Mouse (Mus musculus): ENCODE measurements around the gene Ano1.

Gene Ano1

DNA sequence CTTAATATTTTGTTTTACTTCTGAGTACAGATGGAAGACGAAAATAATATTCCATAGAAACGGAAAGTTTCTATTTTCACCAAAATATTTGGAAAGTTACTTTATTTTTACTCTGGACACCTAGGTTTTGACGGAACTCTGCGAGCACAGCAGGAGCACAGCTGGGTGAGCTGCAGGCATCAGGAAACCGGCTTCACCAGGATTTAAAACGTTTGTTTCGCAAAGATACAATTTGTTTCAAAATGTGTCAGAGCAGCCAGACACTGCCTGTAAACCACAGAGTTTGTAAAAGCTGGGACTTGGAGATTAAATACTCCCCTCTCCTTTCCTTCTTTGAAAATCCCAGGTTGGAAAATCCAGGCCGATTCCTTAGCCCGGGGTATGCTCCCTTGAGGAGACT lies 53.9 kb downstream of the Ano1 start:
- DNase-seq (ENCODE audit: low read depth, low spot score): no peak

DNA sequence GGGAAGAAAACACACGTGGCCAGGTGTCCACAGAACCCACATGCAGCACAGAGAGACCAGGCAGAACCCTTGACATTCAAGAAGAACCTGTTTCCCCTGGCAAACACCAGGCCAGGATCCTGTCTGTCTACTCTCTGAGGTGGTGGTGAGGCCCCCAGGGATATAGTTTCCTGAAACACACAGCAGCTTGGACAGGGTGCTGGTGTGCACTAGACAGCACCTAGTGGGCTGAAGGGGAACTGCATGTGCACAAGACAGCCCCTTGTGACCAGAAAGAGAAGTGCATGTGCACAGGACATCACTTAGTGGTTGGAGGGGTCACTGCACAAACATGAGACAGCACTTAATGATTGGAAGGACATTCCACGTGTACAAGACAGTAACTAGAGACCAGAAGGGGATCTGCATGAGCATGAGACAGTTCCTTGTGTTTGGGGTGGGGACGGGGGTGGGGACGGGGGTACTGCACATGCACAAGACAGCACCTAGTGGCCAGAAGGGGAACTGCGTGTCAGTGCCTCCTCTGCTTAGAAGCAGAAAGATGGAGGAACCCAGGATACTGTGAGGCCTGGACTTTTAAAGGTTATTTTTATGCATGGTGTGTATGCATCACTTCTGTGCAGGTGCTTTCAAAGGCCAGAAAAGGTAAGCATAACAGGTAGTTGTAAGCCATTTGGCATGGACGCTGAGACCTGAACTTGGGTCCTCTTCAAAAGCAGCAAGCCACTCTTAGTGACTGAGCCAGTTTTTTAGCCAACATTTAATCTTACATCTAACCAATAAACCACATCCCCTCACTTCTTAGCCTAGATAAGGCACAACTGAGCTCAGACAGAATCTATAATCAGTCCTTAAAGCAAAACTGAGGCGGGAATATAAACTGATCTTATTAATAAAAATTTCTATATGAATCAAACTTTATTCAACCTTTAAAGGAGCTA lies 54.7 kb downstream of the Ano1 start:
- DNase-seq (ENCODE audit: low read depth, low spot score): peak; percentile 59

DNA sequence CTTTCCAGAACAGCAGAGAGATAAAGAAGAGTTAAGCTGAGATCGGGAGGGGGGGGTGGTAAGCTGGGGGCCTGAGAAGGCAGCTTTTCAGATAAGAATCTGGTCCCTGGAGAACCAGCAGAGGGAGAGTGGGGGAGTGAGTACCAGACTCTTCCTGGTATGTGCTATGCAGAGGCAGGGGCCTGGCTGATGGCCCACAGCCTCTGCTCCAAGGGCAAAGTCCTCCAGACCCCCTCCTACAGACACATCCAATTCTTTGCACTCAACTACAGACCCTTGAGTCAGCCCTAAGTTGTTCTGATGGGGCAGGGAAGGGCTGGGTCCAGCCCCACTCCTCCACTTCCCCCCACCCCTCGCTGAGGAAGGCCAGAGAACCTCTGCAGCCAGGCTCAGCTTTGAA lies 61.9 kb downstream of the Ano1 start:
- DNase-seq (ENCODE audit: low read depth, low spot score): no peak

DNA sequence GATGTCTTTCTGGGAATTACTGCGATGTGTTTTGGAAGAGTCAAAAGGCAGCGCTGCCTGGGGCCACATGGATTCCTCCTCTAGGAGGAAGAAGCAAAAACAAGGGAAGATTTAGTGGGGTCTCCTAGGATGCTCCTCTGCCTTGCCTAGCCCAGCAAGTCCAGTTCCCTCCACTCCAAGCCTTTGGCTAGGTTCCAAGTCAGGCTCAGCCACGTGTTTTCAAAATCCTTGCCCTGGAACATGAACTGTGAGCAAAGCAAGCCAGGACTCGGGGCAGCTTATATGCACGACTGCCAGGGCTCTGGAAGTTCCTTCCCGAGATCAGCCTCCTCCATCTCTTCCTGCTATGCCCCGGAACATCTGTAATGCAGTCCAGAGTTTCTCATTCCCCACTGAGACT lies 62.6 kb downstream of the Ano1 start:
- DNase-seq (ENCODE audit: low read depth, low spot score): no peak

DNA sequence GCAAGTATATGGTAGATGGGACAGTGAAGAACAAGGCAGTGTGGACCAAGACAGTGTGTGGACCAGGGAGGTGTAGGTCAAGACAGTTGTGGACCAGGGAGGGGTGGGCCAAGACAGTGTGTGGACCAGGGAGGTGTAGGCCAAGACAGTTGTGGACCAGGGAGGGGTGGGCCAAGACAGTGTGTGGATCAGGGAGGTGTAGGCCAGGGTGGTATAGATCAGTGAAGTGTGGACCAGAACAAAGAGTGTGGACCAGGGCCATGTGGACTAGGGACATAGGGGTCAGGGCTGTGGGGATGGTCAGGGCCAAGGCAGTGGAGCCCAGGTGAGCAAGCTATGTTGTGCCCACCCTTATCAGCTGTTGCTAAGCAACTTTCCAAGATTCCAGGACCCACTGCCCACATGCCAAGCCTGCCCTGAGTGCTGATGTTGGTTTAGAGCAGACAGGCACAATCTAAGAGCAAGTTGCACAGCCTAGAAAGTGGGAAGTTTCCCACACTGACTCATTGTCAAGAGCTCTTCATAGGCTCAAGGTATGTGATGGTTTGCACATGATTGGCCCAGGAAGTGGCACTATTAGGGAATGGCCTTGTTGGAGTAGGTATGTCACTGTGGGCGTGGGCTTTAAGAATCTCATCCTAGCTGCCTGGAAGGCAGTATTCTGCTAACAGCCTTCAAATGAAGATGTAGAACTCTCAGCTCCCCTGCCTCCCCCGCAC lies 64.0 kb downstream of the Ano1 start:
- DNase-seq (ENCODE audit: low read depth, low spot score): no peak

DNA sequence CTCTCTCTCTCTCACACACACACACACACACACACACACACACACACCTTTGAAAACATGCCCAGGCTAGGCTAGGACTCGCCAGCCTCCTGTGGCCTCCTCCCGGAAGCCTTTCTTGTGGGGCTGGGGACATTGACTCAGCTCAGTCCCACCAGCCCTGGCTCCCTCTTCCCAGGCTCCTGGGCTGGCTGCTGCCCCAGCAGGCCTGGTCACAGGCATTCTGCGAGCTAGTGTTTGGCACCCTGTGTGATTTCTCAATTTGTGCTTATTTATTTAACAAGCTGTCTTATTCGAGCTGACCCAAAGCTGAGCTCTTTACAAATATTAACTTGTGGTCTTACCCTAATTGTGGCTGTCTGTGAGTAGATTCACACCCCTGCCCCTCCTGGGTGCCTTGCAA lies 66.8 kb downstream of the Ano1 start:
- DNase-seq (ENCODE audit: low read depth, low spot score): no peak

DNA sequence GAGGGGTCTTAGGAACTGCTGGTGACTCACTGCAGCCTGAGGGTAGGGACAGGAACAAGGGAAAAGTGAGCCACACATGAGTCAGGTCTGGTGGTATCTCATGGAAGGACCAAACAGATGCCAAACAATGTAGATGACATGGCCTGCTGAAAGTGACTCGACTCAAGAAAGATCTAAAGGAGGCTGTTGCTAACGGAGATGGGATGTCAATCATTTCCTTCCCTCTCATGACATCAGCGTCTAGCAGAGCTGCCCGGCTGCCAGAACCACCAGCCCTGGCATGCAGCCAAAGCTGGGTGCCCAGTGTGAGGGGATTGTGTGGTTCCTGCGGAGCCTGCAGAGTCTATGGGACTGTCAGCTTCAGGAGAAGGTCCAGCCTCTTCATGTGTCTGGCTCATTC lies 67.3 kb downstream of the Ano1 start:
- no peak for DNase-seq (ENCODE audit: low read depth, low spot score)

DNA sequence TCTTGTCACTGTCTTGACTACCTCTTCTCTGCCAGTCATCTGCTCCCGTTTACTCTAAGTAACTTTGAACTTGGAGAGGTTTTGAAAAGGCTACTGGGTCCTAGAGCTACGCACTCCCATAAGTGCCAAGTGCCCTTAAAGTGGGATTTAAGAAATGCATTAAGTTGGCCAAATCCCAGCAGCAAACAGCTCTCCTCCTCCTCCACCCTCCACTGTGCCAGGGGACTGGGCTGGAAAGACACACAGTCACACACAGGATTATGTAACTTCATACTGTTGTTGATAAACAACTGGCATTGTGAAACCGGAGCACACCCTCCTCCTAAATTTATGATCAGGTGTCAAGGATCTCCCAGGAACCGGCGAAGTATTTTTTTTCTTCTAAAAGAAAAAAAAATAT lies 71.7 kb downstream of the Ano1 start:
- DNase-seq (ENCODE audit: low read depth, low spot score): no peak

DNA sequence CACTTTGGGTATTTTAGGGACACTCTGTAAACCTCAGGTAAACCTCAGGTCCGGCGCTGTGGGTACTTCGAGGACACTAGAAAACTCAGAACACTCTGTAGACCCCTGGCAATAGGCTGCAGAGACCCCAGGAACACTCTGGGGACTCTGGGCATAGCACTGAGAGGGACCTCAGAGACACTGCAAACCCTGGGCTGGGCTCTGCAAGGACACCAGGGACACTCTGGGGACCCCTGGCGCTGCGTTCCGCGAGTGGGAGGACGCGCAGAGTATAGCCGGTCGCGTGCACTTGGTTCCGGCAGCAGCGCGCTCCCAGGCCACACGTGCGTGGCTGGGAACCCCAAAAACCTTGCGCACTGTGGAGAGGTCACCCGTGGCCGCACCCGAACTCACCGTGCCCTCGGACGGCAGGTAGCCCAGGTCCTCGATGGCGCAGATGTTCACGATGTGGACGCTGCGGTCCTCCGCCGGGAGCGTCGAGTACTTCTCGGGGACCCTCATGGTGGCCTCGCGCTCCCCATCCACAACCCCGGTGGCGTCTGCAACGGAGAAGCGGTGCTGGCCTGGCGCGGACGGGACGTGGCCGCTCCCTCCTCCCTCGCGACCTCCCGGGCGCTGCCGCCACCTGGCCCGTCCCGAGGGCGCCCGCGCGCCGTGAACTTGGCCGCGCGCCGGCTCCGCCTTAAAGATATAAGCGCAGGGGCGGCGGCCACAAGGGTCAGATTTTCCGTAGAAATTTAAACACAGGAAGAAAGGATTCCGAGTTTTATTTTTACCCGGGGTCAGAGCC lies 73.3 kb downstream of the Ano1 start:
- no peak for DNase-seq (ENCODE audit: low read depth, low spot score)

DNA sequence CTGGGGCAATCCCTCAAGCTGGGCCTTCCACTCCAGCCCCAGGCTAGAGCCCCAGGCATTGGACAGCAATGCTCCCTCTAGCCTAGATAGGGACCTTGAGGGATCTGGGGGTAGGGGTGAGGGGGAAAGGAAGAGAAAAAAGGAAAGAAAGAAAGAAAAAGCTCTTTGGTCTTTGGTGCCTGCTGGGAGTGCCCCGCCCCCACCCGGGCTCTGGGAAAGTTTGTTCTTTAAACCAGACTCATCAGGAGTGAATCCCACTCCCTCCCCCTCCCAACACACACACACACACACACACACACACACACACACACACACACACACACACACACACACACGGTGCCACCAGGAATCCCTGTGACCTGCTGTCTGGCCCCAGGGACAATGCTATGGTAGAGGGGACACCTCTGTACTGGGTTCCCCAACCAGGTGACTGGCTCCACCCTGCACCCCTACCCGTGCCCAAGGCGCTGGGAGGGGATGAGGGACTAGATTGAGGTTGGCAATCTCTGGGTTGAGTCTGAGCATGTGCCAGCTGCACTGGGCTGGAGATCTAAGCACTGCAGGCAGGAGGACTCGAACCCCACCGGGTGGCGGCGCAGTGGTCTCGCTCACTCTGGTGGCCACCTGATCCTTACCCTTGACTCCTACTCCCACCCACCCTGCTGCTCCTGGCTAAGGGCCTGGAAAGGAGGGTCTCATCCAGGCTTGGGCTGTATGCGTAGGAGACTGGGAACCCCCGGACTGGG lies 74.3 kb downstream of the Ano1 start:
- no peak for DNase-seq (ENCODE audit: low read depth, low spot score)

DNA sequence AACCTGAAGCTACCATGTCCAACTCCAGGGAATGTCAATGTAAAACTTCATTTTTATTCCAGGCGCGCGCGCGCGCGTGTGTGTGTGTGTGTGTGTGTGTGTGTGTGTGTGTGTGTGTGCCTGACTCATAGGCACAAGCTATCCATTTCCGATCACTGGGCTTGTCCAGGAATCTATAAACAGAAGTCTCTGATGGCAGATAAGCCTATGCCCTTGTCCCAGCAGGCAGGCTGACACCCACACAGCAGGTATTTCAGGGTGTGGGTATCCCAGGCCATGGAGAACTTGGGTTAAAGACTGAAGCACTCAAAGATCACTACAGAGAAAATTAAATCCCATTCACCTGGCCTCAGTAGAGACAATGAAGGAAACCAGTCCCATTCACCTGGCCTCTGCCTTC lies 76.1 kb downstream of the Ano1 start:
- DNase-seq (ENCODE audit: low read depth, low spot score): no peak

DNA sequence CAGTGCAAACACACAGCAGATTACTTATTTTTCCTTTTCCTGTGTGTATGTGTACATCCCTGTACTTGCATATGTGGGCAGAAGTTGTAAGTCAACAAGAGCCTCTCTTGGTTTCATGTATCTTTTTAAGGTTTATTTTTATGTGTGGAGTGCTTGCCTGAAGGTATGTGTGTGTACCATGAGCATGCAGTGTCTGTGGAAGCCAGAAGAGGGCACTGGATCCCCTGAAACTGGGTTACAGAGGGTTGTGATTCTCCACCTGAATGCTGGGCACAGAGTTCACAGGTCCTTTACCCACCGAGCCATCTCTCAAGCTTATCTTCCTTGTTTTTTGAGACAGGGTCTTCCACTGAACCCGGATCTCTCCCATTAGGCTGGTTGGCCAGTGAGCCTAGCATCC lies 81.9 kb downstream of the Ano1 start:
- DNase-seq (ENCODE audit: low read depth, low spot score): no peak

DNA sequence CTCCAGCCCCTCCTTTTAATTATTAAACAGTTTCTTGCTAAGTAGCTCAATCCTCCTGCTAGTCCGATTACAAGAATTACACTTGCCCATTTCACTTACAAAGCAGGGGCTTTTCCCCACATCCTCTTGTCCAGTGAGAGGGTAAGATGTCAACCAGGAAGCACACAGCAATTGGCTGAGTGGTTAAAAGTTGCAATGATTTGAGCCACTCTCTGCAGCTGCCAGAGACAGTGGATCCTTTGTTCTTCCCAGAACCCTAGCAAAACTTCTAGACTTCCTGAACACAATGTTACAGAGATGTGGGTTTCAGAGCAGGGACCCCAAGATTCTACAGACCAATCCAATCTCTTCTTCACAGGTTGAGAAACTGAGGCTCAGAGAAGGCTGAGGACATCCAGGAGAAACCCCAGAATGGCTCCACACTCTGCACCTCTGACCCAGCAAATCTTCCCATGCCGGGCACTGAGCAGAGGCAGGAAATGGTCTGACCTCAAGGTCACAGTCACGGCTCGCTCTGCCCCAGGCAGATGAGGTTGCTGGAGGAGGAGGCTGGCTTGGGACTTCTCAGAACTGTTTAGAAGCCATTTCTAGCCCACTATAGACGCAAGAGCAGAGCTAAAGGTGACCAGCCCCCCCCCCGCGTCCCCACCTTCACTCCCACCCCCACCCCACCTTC lies 83.0 kb downstream of the Ano1 start:
- DNase-seq (ENCODE audit: low read depth, low spot score): no peak

DNA sequence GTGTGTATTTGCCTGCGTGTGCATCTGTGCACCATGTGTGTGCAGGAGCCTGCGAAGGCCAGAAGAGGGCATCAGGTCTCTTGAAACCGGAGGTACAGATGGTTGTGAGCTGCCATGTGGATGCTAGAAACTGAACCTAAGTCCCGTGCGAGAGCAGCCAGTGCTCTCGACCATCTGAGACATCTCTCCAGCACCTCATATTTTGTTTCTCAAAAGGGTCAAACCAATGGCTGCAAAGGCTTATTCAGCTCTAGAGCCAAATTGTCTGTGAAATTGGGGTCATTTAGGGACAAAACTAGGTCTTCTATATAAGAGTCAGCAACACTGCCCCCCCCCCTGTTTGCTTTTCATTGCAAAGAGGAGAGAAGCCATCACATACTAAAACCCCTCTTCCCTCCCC lies 84.7 kb downstream of the Ano1 start:
- DNase-seq (ENCODE audit: low read depth, low spot score): no peak

DNA sequence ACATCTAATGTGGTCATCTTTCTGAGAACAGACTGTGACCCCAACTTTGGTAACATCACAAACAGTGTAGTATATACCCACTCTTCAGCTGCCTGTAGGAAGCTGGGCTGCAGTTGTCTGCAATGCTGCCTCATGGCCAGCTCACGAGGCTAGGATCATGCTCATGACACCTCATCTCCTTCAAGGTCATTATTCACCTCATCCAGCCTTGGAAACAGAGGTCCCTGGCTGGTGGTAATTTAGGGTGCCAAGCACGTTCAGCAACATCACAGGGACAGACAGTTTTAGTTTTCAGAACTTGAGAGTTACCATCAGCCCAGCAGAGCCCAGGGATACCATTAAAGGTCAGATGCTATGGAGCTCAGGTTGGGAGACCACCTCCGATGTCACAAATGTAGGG lies 86.2 kb downstream of the Ano1 start:
- DNase-seq (ENCODE audit: low read depth, low spot score): no peak

DNA sequence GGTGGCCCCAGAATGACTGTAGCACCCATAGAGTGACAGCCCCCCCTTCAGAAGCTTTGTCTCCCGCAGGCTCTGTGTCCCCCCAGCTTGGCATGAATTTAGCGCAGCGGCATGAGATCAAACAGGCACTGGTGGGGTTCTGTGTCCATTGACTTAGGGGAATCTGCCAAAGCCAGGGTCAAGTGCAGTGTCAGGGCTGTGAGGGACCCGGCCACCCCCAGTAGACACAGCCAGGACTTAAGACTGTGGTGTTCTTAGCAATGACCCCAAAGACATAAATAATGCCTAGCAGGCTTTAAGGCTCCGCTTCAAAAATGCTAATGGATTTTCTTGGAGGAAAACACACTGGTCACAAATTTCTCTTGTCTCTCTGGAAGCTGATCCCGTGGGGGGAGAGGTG lies 88.2 kb downstream of the Ano1 start:
- DNase-seq (ENCODE audit: low read depth, low spot score): no peak

DNA sequence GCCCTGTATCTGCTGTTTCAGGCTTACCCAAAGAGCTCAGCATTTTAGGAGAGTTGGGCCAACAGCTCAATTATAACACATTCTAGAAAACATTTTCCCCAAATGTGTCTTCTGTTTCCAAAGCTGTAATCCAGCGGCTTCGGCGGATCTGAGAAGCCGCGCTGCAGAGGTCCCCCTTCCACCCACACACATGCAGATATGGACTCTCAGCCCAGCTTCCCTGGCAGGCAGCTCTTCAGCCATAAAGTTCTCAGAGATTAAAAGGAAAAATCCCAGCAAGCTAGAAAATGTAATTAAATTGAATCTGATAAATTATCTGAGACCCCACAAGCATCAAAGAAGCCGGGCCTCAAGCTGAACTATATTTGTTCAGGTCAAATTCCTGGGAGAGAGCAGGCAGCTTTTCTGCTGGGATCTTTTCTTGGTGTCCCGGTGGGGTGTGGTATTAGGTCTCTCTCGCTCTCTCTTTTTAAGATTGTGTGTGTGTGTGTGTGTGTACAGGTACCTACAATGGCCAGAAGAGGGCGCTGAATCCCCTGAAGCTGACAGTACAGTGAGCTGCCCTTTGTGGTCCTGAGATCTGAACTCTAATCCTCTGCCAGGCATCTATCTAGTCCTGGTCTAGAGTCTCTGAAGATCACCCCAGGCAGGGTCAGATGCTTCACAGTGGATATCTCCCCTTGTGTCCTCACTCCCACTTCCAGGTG lies 95.4 kb downstream of the Ano1 start:
- no peak for DNase-seq (ENCODE audit: low read depth, low spot score)

DNA sequence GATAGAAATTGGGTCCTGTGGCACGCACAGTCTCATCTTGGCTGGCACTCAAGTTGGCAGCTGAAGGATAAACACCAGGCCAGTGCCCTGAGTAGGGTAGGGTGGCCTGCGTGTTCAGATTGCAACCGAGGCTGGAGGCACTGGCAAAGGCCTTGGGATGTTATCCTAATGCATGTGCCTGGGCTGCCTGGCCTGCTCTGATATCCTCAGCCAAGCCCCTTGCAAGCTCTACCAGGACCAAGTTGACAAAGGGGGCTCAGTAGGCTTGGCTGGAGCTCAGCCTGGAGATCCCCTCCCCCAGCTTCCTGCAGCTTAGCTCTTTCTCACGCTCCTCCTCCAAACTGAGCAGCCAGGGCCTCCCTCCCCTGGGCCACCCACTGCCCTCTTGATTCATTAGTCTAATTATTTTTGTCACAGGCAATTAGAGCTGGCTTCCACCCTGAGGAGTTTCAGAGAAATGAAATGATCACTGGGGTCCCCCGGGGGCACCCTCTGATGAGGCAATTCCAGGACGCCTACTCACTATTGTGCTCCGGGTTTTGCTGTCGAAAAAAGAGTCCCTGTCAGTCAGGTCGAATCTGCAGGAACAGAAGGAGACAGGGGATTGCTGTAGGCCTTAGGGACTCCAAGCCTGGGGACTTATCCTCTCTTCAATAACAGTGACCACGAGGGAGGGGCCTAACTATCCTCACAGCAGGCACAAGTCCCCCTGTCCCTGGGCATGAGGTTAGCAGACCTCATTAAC lies 97.9 kb downstream of the Ano1 start:
- no peak for DNase-seq (ENCODE audit: low read depth, low spot score)

DNA sequence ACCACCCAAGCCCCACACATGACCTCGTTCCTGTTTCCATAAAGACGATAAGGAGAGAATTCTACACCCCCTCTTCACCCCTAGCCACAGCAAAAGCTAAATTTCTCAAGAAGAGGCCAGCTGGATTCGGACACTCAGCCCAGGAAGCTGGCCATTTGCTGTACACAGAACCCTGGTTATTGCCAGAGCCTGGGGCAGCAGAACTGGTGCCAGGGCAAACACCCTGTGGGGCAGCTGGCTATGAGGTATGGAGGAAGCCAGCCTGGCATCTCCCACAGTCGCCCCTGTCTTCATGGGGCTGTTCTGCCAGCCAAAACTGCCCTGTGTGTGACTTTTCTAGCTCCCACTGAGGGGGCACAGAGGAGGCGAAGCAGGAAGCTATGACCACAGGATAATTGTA lies 104.2 kb downstream of the Ano1 start:
- no peak for DNase-seq (ENCODE audit: low read depth, low spot score)

DNA sequence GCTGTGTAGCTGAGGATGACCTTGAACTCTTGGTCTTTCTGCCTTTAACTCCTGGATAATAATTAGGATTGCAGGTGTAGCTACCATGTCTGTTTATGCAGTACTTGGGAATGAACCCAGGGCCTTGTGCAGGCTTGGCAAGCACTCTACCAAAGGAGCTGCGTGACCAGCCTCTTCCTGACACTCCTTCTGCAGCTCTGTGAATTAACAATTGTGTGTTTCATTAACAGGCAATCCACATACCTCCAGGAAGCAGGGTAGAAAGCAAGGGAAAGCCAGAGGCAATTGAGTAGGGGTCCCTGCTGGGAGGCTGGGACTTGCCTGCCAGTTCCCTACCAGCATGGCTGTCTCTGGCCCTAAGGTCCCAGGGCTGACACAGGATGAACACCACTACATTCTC lies 111.0 kb downstream of the Ano1 start:
- no peak for DNase-seq (ENCODE audit: low read depth, low spot score)

Data from c-Kit-negative CD71-positive TER-119-positive erythroid progenitor cells, embryonic 14.5 days (primary cell).